8 mouse cellular contexts compared by ENCODE assay signal in genomic region chr13:54564232-54565200, GRCm38 (mm10). TPM values are rescaled to one million over a fixed set of nuclear protein-coding genes. Genes with fewer than 3 reads are reported as not detected.
DNase-seq lines count a peak whose midpoint lies in the region; ATAC-seq and TF ChIP-seq lines count a peak whose summit lies in the region.

No protein-coding gene starts in this region.

- H3K9ac ChIP-seq in heart, embryonic 12.5 days: peak overlapping the region; percentile 99
- H3K9ac ChIP-seq in CH12.LX (ENCODE audit: insufficient read depth, low read depth): peak overlapping the region; percentile 92
- peak overlapping the region; percentile 97 for H3K9ac ChIP-seq in embryonic facial prominence, embryonic 11.5 days (replicated peaks; ENCODE audit: low read length)
- H3K9ac ChIP-seq in intestine, embryonic 16.5 days (ENCODE audit: low read depth, low read length): peak overlapping the region; percentile 97
- peak overlapping the region; percentile 98 for H3K9ac ChIP-seq in midbrain, embryonic 14.5 days (replicated peaks; ENCODE audit: low read length)

- intact Hi-C loops in heart, postnatal 36 days (cut with DNase I): loop anchor here (1.0 to 10.0 kb wide), 5 partner anchors 26 to 260 kb away; partner anchors contain the start of genes Faf2, Higd2a, Nop16 and Thoc3

- peaks cover 28% of the 10 kb centered on the region for H3K36me3 ChIP-seq in heart, embryonic 12.5 days
- peaks cover 30 to 38% of the 10 kb centered on the region in 2 experiments for H3K36me3 ChIP-seq in CH12.LX (replicated peaks in 1 of 2; ENCODE audit: control insufficient read depth in 1 of 2, insufficient read depth in 1 of 2, low read length in 1 of 2)
- H3K36me3 ChIP-seq in embryonic facial prominence, embryonic 11.5 days (replicated peaks; ENCODE audit: control insufficient read depth, insufficient read depth, low read depth, low read length): no peaks in the 10 kb centered on the region; the same call in 1 of the 2 replicates
- H3K36me3 ChIP-seq in intestine, embryonic 16.5 days (ENCODE audit: control insufficient read depth, insufficient read depth, low read length): peaks cover 14% of the 10 kb centered on the region; the same call in 1 of the 2 replicates
- H3K36me3 ChIP-seq in midbrain, embryonic 14.5 days (ENCODE audit: control insufficient read depth, insufficient read depth, low read length): peaks cover 35% of the 10 kb centered on the region

- in situ Hi-C loops in CH12.LX (cut with MboI; ENCODE audit: low pct_ligation_motif_present, low pct_unique_long_range_greater_than_20kb, low sequenced_read_pairs): loop anchor here (5.0 kb wide), 1 partner anchor 53 kb away; no protein-coding TSS in a partner anchor

- DNase-seq in heart, postnatal 36 days: no peak
- DNase-seq in CH12.LX (ENCODE audit: extremely low read depth): no peak
- peak; percentile 29 for DNase-seq in embryonic facial prominence, embryonic 11.5 days (ENCODE audit: low spot score)
- DNase-seq in midbrain, embryonic 14.5 days: peak; percentile 58
- no peak for DNase-seq in T-cell, adult 2 months (ENCODE audit: low spot score)
- no peak for DNase-seq in lung, postnatal 25 days (ENCODE audit: low spot score)

- peaks cover 13% of the 10 kb centered on the region for H3K4me1 ChIP-seq in heart, embryonic 12.5 days (replicated peaks)
- peaks cover 2 to 33% of the 10 kb centered on the region in 2 experiments for H3K4me1 ChIP-seq in CH12.LX (ENCODE audit: control insufficient read depth in 1 of 2, insufficient read depth in 2 of 2)
- H3K4me1 ChIP-seq in embryonic facial prominence, embryonic 11.5 days (ENCODE audit: control insufficient read depth, insufficient read depth, low read length): no peaks in the 10 kb centered on the region
- peaks cover 7% of the 10 kb centered on the region for H3K4me1 ChIP-seq in intestine, embryonic 16.5 days (ENCODE audit: control insufficient read depth, insufficient read depth, low read length)
- H3K4me1 ChIP-seq in midbrain, embryonic 14.5 days (ENCODE audit: control insufficient read depth, insufficient read depth, low read length): 0 out of 2 replicates have a peak, but pooled peaks cover 8% of the 10 kb centered on the region

- dilution Hi-C loops in CH12.LX (cut with MboI; ENCODE audit: extremely low pct_ligation_motif_present, extremely low pct_unique_long_range_greater_than_20kb, low sequenced_read_pairs): no loop called here

- peak overlapping the region; percentile 44; the same call in 1 of the 2 replicates for H3K27ac ChIP-seq in heart, embryonic 12.5 days (ENCODE audit: poor library complexity, severe bottlenecking)
- H3K27ac ChIP-seq in CH12.LX (ENCODE audit: insufficient read depth, low read depth): no peak overlapping the region
- H3K27ac ChIP-seq in embryonic facial prominence, embryonic 11.5 days (replicated peaks; ENCODE audit: low read depth, low read length): peak overlapping the region; percentile 59
- peak overlapping the region; percentile 58; the same call in 1 of the 2 replicates for H3K27ac ChIP-seq in intestine, embryonic 16.5 days (ENCODE audit: low read length)
- H3K27ac ChIP-seq in midbrain, embryonic 14.5 days (replicated peaks; ENCODE audit: low read depth, low read length): peak overlapping the region; percentile 86

- peaks cover 17% of the 10 kb centered on the region for H3K79me2 ChIP-seq in CH12.LX (replicated peaks; ENCODE audit: control insufficient read depth, extremely low read depth, insufficient read depth, poor library complexity, severe bottlenecking)

- peak overlapping the region; percentile 86 for H3K4me2 ChIP-seq in heart, embryonic 12.5 days
- peak overlapping the region; percentile 87 for H3K4me2 ChIP-seq in CH12.LX (ENCODE audit: insufficient read depth, low read depth, poor library complexity, severe bottlenecking)
- peak overlapping the region; percentile 57 for H3K4me2 ChIP-seq in embryonic facial prominence, embryonic 11.5 days (ENCODE audit: low read depth, low read length)
- peak overlapping the region; percentile 80 for H3K4me2 ChIP-seq in intestine, embryonic 16.5 days (ENCODE audit: low read depth, low read length)
- peak overlapping the region; percentile 88 for H3K4me2 ChIP-seq in midbrain, embryonic 14.5 days (ENCODE audit: low read length)

- H3K9me3 ChIP-seq in heart, embryonic 12.5 days (replicated peaks): no peaks in the 10 kb centered on the region
- no peaks in the 10 kb centered on the region for H3K9me3 ChIP-seq in CH12.LX (replicated peaks; ENCODE audit: low read length)
- no peaks in the 10 kb centered on the region for H3K9me3 ChIP-seq in embryonic facial prominence, embryonic 11.5 days (replicated peaks; ENCODE audit: control insufficient read depth, low read length)
- no peaks in the 10 kb centered on the region for H3K9me3 ChIP-seq in intestine, embryonic 16.5 days (ENCODE audit: control insufficient read depth, low read length)
- H3K9me3 ChIP-seq in midbrain, embryonic 14.5 days (ENCODE audit: control insufficient read depth, low read length): no peaks in the 10 kb centered on the region

- no peaks in the 10 kb centered on the region for H3K27me3 ChIP-seq in heart, embryonic 12.5 days (replicated peaks)
- no peaks in the 10 kb centered on the region for H3K27me3 ChIP-seq in CH12.LX (replicated peaks)
- no peaks in the 10 kb centered on the region for H3K27me3 ChIP-seq in embryonic facial prominence, embryonic 11.5 days (ENCODE audit: control insufficient read depth, insufficient read depth, low read length)
- no peaks in the 10 kb centered on the region for H3K27me3 ChIP-seq in intestine, embryonic 16.5 days (replicated peaks; ENCODE audit: control insufficient read depth, insufficient read depth, low read length)
- no peaks in the 10 kb centered on the region for H3K27me3 ChIP-seq in midbrain, embryonic 14.5 days (ENCODE audit: control insufficient read depth, insufficient read depth, low read length)

- no peak for TF ChIP-seq POLR2A in CH12.LX (IDR thresholded peaks at IDR 0.05; ENCODE audit: low read depth, low read length)

- WGBS in heart, embryonic 12.5 days: 14% methylated on average over 44 of the region's 45 CpGs
- WGBS in embryonic facial prominence, embryonic 11.5 days: 14% methylated on average over 44 of the region's 45 CpGs
- 9% methylated on average over 45 of the region's 45 CpGs for WGBS in intestine, embryonic 16.5 days
- WGBS in midbrain, embryonic 14.5 days: 12% methylated on average over 44 of the region's 45 CpGs

- TF ChIP-seq RAD21 in CH12.LX (IDR thresholded peaks at IDR 0.05; ENCODE audit: low read depth, low read length): no peak

- TF ChIP-seq CTCF in CH12.LX (conservative IDR thresholded peaks at IDR 0.05 in 1 of 2, IDR thresholded peaks at IDR 0.05 in 1 of 2; ENCODE audit: low read depth in 2 of 2, low read length in 2 of 2): no peak

- H3K4me3 ChIP-seq in heart, embryonic 12.5 days: peak overlapping the region; percentile 100
- peak overlapping the region; percentile 86 to 91 (median 87) for H3K4me3 ChIP-seq in CH12.LX (replicated peaks in 1 of 3; ENCODE audit: low read depth in 2 of 3, low read length in 2 of 3, poor library complexity in 1 of 3)
- H3K4me3 ChIP-seq in embryonic facial prominence, embryonic 11.5 days (ENCODE audit: low read depth, low read length): peak overlapping the region; percentile 98
- peak overlapping the region; percentile 95 for H3K4me3 ChIP-seq in intestine, embryonic 16.5 days (ENCODE audit: low read length)
- peak overlapping the region; percentile 95 for H3K4me3 ChIP-seq in midbrain, embryonic 14.5 days (replicated peaks; ENCODE audit: low read depth, low read length)

- ATAC-seq in heart, embryonic 12.5 days (ENCODE audit: insufficient number of reproducible peaks, low FRiP score): no peak; the same call in 1 of the 2 replicates
- ATAC-seq in embryonic facial prominence, embryonic 11.5 days (replicated peaks; ENCODE audit: insufficient number of reproducible peaks, low FRiP score, low TSS enrichment, low read depth): peak; percentile 58
- ATAC-seq in intestine, embryonic 16.5 days: peak; percentile 61
- ATAC-seq in midbrain, embryonic 14.5 days (ENCODE audit: low FRiP score, low TSS enrichment): peak; percentile 60

- no peak for TF ChIP-seq EP300 in CH12.LX (IDR thresholded peaks at IDR 0.05; ENCODE audit: low read length)

RNA-seq across cellular contexts. Expression of gene 4833439L19Rik, which starts 0.7 kb away (rescaled TPM):
- 119 and 131 TPM in 2 replicates for polyA plus RNA-seq in heart, embryonic 12.5 days (2016; fragmentation: Nextera tagmentation; extraction: Ambion mirVana)
- 10 to 100 TPM; 91.5 TPM for total RNA-seq in heart, postnatal 36 days (2021)
- total RNA-seq in CH12.LX (2012; rRNA removed) (25.0 and 26.4 TPM in 2 replicates), CH12.LX (2014; rRNA removed) (23.1 and 23.5 TPM in 2 replicates)
- polyA plus RNA-seq in CH12.LX (2012; ENCODE audit: insufficient read length, low read depth): 23.0 and 23.5 TPM in 2 replicates
- 188 and 204 TPM in 2 replicates for polyA plus RNA-seq in embryonic facial prominence, embryonic 11.5 days (2014; fragmentation: Nextera tagmentation; extraction: Ambion mirVana)
- 126 and 127 TPM in 2 replicates for polyA plus RNA-seq in intestine, embryonic 16.5 days (2015; fragmentation: Nextera tagmentation; extraction: Ambion mirVana)
- polyA plus RNA-seq in midbrain, embryonic 14.5 days (2014; fragmentation: Nextera tagmentation; extraction: Ambion mirVana): 240 and 277 TPM in 2 replicates

RNA-seq across cellular contexts. Expression of gene Arl10, which starts 10.3 kb away (rescaled TPM):
- 19.9 and 23.3 TPM in 2 replicates for polyA plus RNA-seq in heart, embryonic 12.5 days (2016; fragmentation: Nextera tagmentation; extraction: Ambion mirVana)
- 1 to 10 TPM; 6.8 to 7.3 TPM for total RNA-seq in heart, postnatal 36 days (2021)
- total RNA-seq in CH12.LX (2012; rRNA removed) (14.6 and 17.4 TPM in 2 replicates), CH12.LX (2014; rRNA removed) (1.7 TPM in 2 replicates)
- 2.5 and 2.9 TPM in 2 replicates for polyA plus RNA-seq in CH12.LX (2012; ENCODE audit: insufficient read length, low read depth)
- 24.9 and 26.0 TPM in 2 replicates for polyA plus RNA-seq in embryonic facial prominence, embryonic 11.5 days (2014; fragmentation: Nextera tagmentation; extraction: Ambion mirVana)
- 18.8 and 21.5 TPM in 2 replicates for polyA plus RNA-seq in intestine, embryonic 16.5 days (2015; fragmentation: Nextera tagmentation; extraction: Ambion mirVana)
- polyA plus RNA-seq in midbrain, embryonic 14.5 days (2014; fragmentation: Nextera tagmentation; extraction: Ambion mirVana): 88.1 and 117 TPM in 2 replicates

RNA-seq across cellular contexts. Expression of gene Nop16, which starts 25.4 kb away (rescaled TPM):
- polyA plus RNA-seq in heart, embryonic 12.5 days (2016; fragmentation: Nextera tagmentation; extraction: Ambion mirVana): 55.5 and 60.3 TPM in 2 replicates
- total RNA-seq in heart, postnatal 36 days (2021): 10 to 100 TPM; 16.5 to 17.3 TPM
- total RNA-seq in CH12.LX (2012; rRNA removed): 100 and 137 TPM in 2 replicates
- 127 and 132 TPM in 2 replicates for total RNA-seq in CH12.LX (2014; rRNA removed)
- polyA plus RNA-seq in CH12.LX (2012; ENCODE audit: insufficient read length, low read depth): 187 and 197 TPM in 2 replicates
- polyA plus RNA-seq in embryonic facial prominence, embryonic 11.5 days (2014; fragmentation: Nextera tagmentation; extraction: Ambion mirVana): 72.5 and 75.1 TPM in 2 replicates
- polyA plus RNA-seq in intestine, embryonic 16.5 days (2015; fragmentation: Nextera tagmentation; extraction: Ambion mirVana): 75.3 and 91.4 TPM in 2 replicates
- 36.5 and 44.2 TPM in 2 replicates for polyA plus RNA-seq in midbrain, embryonic 14.5 days (2014; fragmentation: Nextera tagmentation; extraction: Ambion mirVana)

RNA-seq across cellular contexts. Expression of gene Higd2a, which starts 25.5 kb away (rescaled TPM):
- 242 and 247 TPM in 2 replicates for polyA plus RNA-seq in heart, embryonic 12.5 days (2016; fragmentation: Nextera tagmentation; extraction: Ambion mirVana)
- 100 to 1,000 TPM; 194 to 196 TPM for total RNA-seq in heart, postnatal 36 days (2021)
- 75.7 and 86.0 TPM in 2 replicates for total RNA-seq in CH12.LX (2012; rRNA removed)
- total RNA-seq in CH12.LX (2014; rRNA removed): 44.2 and 51.6 TPM in 2 replicates
- polyA plus RNA-seq in CH12.LX (2012; ENCODE audit: insufficient read length, low read depth): 89.8 and 106 TPM in 2 replicates
- 154 and 168 TPM in 2 replicates for polyA plus RNA-seq in embryonic facial prominence, embryonic 11.5 days (2014; fragmentation: Nextera tagmentation; extraction: Ambion mirVana)
- 260 TPM in 2 replicates for polyA plus RNA-seq in intestine, embryonic 16.5 days (2015; fragmentation: Nextera tagmentation; extraction: Ambion mirVana)
- 219 and 273 TPM in 2 replicates for polyA plus RNA-seq in midbrain, embryonic 14.5 days (2014; fragmentation: Nextera tagmentation; extraction: Ambion mirVana)

RNA-seq across cellular contexts. Expression of gene Cltb, which starts 46.6 kb away (rescaled TPM):
- polyA plus RNA-seq in heart, embryonic 12.5 days (2016; fragmentation: Nextera tagmentation; extraction: Ambion mirVana): 48.9 and 52.6 TPM in 2 replicates
- 100 to 1,000 TPM in 1 of 2 experiments, 10 to 100 TPM in 1; 97.1 to 104 TPM for total RNA-seq in heart, postnatal 36 days (2021)
- total RNA-seq in CH12.LX (2012; rRNA removed) (17.9 and 18.9 TPM in 2 replicates), CH12.LX (2014; rRNA removed) (9.2 and 10.2 TPM in 2 replicates)
- 19.5 and 27.2 TPM in 2 replicates for polyA plus RNA-seq in CH12.LX (2012; ENCODE audit: insufficient read length, low read depth)
- 19.4 and 20.7 TPM in 2 replicates for polyA plus RNA-seq in embryonic facial prominence, embryonic 11.5 days (2014; fragmentation: Nextera tagmentation; extraction: Ambion mirVana)
- polyA plus RNA-seq in intestine, embryonic 16.5 days (2015; fragmentation: Nextera tagmentation; extraction: Ambion mirVana): 80.1 and 87.4 TPM in 2 replicates
- 127 and 188 TPM in 2 replicates for polyA plus RNA-seq in midbrain, embryonic 14.5 days (2014; fragmentation: Nextera tagmentation; extraction: Ambion mirVana)

Comparison
In these comparisons a context has a peak if more than half of its experiments do, and no peak if none do; other contexts are left out.
1. DNase-seq: peak in embryonic facial prominence, embryonic 11.5 days (single experiment) and midbrain, embryonic 14.5 days (single experiment); none in heart, postnatal 36 days (0 of 2), CH12.LX (single experiment), T-cell, adult 2 months (single experiment) and lung, postnatal 25 days (single experiment).
2. Peak in every context shown above with its lines, with median percentiles within 50 percentile points of each other: H3K4me2 ChIP-seq, H3K4me3 ChIP-seq and H3K9ac ChIP-seq.